Mouse (Mus musculus) adrenal gland, postnatal 14 days (tissue): ENCODE data around the gene Gm3839. TPM values are rescaled to one million over a fixed set of nuclear protein-coding genes. Genes with fewer than 3 reads are reported as not detected.
A peak's percentile ranks its signal among the peaks of the same experiment; 100 is the strongest.
"Not testable (repeated sequence)": the region's sequence is repeated elsewhere in the genome, so short reads cannot be mapped to it uniquely, and the experiment has no call there.

Source experiments
- DNase-seq: peaks from one replicate; pipeline ENCODE4 v3.0.0; 2021; ENCODE audit warnings: mixed read lengths
- long read RNA-seq, 2 experiments: library from polyadenylated mRNA; stranded (forward); transcript quantifications; one replicate each; pipeline ENCODE4 v2.0.0; 2021
- microRNA-seq, 2 experiments: library from miRNA; unstranded; fragments of <30 nt; microRNA quantifications; one replicate each; pipeline ENCODE4 v1.2.0; 2021
- total RNA-seq: library from RNA; stranded (reverse); gene quantifications from 2 replicates; pipeline ENCODE4 v1.2.3, GENCODE M21; 2021

Gene Gm3839
- 1.3 and 1.5 TPM in 2 replicates for total RNA-seq
- long read RNA-seq, experiment 1, partial matches to known transcripts, result 0 of 1 reads
- long read RNA-seq, experiment 1, other reads (novel, unspliced or antisense), result 1 of 1 reads
- long read RNA-seq, experiment 2, result 0 reads

DNA sequence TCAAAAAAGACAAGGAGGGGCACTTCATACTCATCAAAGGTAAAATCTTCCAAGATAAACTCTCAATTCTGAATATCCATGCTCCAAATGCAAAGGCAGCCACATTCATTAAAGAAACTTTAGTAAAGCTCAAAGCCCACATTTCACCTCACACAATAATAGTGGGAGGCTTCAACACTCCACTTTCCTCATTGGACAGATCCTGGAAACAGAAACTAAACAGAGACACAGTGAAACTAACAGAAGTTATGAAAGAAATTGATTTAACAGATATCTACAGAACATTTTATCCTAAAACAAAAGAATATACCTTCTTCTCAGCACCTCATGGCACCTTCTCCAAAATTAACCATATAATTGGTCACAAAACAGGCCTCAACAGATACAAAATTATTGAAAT, at the start of gene Gm3839:
TSS of gene Gm3839 (minus strand) at position 101 of the 400 bp plus-strand sequence.
- not testable (repeated sequence) for DNase-seq

DNA sequence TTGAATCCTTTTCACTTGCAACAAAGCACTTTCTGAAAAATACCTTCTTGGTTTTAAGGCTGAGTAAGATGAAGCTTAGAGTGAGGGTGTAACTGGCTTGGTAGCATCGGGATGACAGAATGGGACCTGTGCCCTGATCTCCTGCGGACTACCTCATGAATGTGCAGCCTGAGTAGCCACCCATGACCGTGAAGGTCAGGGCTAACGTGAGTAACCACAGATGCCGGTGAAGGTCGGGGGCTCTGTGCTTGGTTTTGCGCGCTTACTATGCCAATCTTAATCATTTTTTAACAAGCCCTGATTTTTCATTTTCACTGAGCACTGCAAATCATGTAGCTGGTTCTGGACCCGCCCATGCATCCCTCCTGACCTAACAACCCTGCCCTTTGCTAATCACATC, 49.1 kb upstream of the Gm3839 start:
- peak; percentile 33 for DNase-seq

DNA sequence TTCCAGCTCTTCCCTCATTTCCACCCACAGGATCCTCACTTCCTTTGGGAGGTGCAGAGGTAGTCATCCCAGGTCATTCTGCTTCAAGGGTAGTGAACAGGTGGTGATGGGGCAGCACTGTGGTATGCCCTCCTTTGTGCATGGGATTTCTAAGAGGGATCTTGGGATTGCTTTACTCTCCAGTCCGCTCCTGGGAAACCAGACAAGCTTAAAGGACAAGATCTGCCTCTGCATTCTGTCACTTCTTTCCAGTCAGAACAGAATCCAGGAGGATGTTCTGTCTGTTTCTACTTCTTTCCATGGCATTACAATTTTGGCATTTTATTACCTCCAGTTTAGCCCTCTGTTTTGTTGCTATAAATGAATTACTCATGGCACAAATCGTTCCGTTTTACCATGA, 21.3 kb upstream of the Gm3839 start:
- DNase-seq, result no peak

DNA sequence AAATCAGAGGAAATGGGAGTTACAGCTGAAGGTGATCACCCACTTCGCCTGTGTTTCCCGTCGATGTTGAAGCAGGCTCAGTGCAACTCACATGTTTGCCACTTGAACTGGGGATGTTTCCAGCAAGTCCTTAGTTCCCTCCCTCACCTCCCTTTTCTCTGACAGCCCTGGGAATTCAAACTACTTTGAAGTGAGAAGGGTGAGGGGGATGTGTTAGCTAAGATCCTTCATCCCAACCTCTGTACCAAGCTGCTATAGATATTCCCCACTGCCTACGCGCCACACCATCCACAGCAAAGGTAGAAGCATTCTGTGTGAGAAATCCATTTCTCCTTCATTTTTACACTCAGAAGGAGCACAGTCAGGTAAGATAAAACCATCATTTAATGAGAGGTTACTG, 18.7 kb upstream of the Gm3839 start:
- DNase-seq, result no peak

DNA sequence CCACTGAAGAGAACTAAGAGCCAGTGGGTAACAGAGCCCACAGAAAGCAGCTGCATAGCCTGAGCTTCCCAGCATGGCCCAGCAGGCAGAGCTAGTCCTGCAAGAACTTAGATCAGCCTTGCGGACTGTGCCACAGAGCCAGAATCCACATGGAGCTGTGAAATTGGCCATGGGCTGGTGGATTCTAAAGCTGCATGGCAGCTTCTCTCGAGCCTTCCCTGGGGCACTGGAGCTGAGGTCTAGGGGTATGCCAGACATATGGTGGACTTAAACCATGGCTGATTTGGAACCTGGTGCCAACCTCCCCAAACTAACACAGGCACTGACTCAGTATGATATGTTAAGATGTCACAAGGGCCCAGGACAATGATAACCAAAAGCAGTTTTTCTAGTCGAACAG, 10.4 kb downstream of the Gm3839 start:
- no peak for DNase-seq

DNA sequence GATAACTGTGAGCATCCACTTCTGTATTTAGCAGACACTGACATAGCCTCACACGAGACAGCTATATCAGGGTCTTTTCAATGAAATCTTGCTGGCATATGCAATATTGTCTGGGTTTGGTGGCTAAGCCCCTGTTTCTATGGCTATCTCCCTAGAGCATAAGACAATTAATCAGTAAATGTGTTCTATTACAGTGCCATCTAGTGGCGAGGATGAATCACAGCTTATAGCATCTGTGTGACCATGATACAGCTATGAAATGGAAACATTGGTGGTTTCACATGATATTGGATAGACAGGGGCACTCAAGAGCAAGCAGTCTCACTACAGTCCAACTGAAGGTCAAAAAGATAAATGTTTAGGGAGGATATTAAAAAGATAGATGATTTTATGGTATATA, 26.5 kb downstream of the Gm3839 start:
- no peak for DNase-seq

DNA sequence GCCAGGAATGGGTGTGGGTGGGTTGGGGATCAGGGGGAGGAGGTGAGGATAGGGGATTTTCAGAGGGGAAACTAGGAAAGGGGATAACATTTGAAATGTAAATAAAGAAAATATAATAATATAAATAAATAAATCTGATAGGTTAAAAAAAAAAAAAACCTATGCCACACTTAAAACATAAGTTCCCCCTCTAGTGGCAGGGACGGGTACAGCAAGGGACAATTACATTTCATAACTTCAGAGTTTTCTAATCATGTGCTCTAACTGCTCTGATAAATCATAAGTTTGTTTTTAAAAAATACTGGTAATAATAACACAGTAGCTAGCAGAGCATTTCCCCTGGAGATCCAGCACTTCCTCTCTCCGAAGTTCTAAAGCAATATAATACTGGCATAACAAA, 49.4 kb downstream of the Gm3839 start:
- DNase-seq, result peak; percentile 45

DNA sequence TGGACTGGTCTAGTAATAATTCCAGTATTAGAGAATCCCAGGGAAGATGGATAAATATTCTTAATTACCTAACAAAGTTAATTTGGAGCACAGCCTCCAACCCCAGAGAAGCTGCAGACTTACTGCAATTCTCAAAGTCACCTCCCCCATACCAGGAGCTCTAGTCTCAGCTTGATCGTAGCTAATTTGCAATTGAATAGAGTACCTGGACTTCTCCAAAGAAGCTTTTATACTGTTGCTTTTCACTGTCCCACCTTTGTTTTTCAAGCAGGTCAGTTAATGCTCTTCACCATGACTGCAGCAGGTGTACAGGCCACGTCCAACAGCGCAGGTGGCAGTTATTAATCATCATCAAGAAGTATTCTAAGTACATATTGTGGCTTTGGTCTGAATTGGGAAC, 68.6 kb downstream of the Gm3839 start:
- not testable (repeated sequence) for DNase-seq

DNA sequence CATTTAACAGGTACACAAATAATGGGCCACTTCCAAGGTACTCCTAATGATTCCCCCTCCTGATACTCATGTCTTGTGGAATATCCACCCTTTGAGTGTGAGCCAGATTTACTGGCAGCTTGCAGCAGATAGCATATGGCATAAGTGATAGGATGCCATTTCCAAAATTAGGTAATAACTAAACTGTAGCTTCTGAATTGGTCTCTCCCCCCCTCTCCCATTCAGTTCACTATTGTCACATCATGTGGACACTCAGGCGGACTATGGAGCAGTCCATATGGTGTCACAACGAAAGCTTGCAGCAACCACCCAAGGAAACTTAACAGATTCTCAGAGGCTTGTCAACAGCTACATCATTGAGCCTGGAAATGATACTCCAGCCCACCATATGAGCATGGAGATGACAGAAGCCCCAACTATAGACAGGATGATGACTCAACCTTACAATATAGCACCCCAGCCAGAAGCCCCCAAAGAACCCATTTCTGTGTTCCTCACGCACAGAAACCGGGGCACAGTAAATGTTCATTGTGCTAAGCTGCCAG, 99.3 kb downstream of the Gm3839 start:
- DNase-seq, result no peak

DNA sequence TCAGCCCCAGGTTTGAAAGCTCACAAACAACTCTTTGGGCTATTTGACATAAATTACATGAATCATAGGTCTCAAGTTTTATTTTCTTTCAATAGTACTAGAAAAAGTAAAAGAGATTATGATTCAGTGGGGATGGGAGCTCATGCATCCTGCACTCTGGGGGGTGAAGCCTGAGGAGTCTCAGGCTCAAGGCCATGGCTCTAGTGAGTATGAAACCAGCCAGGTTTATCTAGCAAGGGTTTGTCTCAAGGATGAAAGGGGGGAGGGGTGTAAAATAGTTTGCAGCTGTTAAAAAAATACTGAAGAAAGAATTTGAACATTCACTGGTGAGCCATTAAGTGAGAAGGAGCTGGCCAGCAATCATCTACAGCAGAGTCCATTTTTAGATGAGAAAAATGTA, 108.5 kb downstream of the Gm3839 start:
- DNase-seq, result no peak

DNA sequence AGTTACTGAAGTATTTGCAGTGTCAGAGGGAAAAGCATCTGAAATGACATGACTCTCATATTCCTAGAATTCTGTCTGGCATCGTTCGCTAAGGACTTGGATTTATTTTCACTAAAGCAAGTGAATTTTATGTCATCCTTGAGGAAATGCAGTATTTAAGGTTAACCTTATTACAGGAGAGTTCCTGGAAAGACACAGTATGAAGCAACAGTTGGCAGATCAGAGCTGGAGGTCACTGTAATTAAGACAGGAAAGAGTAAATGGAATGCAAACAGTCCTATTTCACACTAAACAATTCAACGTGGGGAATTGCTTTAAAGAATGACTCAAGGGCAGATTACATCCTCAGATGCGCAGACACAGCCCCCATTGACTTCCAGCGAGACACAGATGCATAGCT, 112.0 kb downstream of the Gm3839 start:
- no peak for DNase-seq

DNA sequence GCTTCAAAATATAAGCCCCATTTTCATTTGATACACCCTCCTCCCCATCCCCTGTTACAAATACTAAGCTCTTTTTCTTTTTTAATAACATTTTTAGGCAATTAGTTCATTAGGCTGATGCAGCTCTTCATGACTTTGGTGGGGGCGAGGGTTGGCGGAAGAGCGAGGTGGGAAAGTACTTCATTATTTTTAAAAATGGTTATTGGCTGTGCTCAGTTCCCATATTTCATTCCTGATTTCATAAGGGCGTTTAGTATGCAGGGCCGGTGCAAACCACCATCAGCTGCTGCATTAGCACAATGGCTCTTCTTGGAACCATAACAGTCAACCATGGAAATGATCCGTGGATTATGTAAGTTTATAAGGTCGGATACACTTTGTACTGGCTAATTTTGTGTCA, 124.4 kb downstream of the Gm3839 start:
- no peak for DNase-seq

Small RNAs within 50 kb of the gene (microRNA-seq; reads per million reads assigned to microRNA genes)
- gene Mir5124b, result 0 reads per million in 2 experiments

Other genes with a start within 250 kb of the Gm3839 start
- 8.8 and 10.3 TPM in 2 replicates for gene Fhit, start 194.7 kb downstream of the Gm3839 start, total RNA-seq
- 99.9 and 101 TPM in 2 replicates for gene Ptprg, start 196.8 kb upstream of the Gm3839 start, total RNA-seq